Mouse (Mus musculus) olfactory bulb, adult 2 months (tissue): Measurements from ENCODE around the gene Slc25a36. TPM values are rescaled to one million over a fixed set of nuclear protein-coding genes. Genes with fewer than 3 reads are reported as not detected.

Experiments
- H3K27ac ChIP-seq: fragments of 200-500 bp; 2 replicates; pipeline ENCODE4 v1.5.1; 2012; ENCODE audit warnings: low read depth, low read length; ENCODE audit not compliant: insufficient read depth
- H3K4me1 ChIP-seq: fragments of 200-500 bp; 2 replicates; pipeline ENCODE4 v1.6.1; 2012; ENCODE audit warnings: low read length; ENCODE audit not compliant: control insufficient read depth, insufficient read depth
- H3K4me3 ChIP-seq: fragments of 200-500 bp; 2 replicates; pipeline ENCODE4 v1.5.1; 2012; ENCODE audit warnings: mild to moderate bottlenecking, low read depth, low read length, moderate library complexity; ENCODE audit not compliant: insufficient read depth
- CTCF ChIP-seq: fragments of 200-500 bp; IDR thresholded peaks from 2 replicates; pipeline ENCODE4 v1.5.1; 2012; ENCODE audit warnings: low read depth, mild to moderate bottlenecking, low read length, moderate library complexity; ENCODE audit not compliant: insufficient read depth
- POLR2A ChIP-seq: fragments of 200-500 bp; IDR thresholded peaks from 2 replicates; pipeline ENCODE4 v1.6.1; 2012; ENCODE audit warnings: mild to moderate bottlenecking, low read depth, low read length, moderate library complexity; ENCODE audit not compliant: insufficient read depth
- WGBS: fragments of 180-500 bp; shearing (Covaris S2); methylation state at CpG from one replicate; pipeline ENCODE4 v1.1.7; 2018; 5-methylcytosine and 5-hydroxymethylcytosine counted together
- polyA plus RNA-seq: library from polyadenylated mRNA; stranded (reverse); fragments of >200 nt; gene quantifications from 2 replicates; pipeline ENCODE4 v1.2.4, GENCODE M21; 2012; ENCODE audit warnings: low replicate concordance; ENCODE audit not compliant: missing spikeins, insufficient read depth, insufficient read length

Gene Slc25a36
- polyA plus RNA-seq, 1 experiment = not detected

DNA sequence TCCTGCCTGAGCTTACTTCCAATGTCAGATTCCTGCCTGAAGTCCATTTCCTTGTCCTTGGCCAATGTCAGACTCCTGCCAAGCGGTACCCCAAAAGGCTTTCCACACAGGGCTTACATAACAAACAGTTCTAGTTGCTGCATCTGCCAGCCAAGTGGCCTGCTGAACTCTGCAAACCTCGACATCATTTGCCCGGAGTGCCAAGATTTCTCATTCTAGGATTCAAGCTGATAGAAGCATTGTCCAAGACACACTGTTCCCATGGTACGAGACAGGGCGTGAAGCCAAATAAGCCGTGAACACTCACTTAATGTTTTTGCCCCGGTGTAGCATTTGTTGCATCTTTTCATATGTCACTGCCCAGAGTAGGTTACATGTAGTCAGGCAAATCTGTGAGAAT, 74.3 kb downstream of the Slc25a36 start:
- Histone ChIP-seq H3K4me1 (peaks cover 11% of the 10 kb centered on the region), H3K27ac (no peak overlapping the region), H3K4me3 (no peak overlapping the region)
- WGBS = 64% methylated on average over 7 of the region's 7 CpGs
- no peak for TF ChIP-seq CTCF
- no peak for TF ChIP-seq POLR2A

DNA sequence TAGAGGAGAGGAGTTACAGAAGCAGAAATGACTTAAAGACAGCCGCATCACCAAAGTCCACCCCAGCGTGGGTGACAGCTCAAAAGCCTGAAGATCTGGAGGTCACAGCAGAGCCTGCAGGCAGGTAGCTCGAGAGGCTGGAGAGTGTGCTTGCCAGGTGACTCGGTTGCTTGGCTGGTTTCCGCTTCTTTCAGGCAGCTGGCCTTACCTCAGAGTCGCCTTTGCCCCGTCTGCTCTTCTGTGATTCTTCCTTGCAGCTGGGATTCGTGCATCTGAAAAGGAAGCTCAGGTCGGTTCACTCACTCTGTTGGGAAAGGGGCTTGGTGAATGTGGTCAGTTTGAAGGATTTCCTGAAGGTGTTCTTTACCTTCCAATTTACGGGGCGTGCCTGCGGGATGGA, 83.6 kb downstream of the Slc25a36 start:
- WGBS = 83% methylated on average over 12 of the region's 12 CpGs
- H3K4me1 ChIP-seq = no peaks in the 10 kb centered on the region
- H3K27ac ChIP-seq = no peak overlapping the region
- H3K4me3 ChIP-seq = no peak overlapping the region
- TF ChIP-seq POLR2A (no peak), CTCF (no peak)

DNA sequence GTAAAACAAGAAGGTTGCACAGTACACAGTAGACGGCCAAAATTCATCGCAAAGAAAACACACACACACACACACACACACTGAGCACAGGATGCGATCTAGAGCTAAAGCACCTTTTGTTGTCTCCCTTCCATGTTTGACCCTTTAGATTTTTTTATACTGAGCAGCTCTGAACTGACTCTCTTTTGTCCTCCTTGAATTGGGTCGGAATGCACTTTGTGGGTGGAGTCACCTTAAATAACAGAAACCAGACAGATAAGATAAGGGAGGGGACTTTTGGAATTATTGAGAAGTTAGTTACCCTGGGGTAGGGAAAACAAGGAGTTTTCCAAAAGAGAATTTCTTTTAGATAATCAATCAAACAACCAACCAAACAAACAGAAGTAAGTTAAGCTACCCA, 85.0 kb downstream of the Slc25a36 start:
- 90% methylated on average over 4 of the region's 4 CpGs for WGBS
- Histone ChIP-seq H3K4me3 (no peak overlapping the region), H3K27ac (no peak overlapping the region), H3K4me1 (no peaks in the 10 kb centered on the region)
- TF ChIP-seq CTCF (no peak), POLR2A (no peak)

Other genes starting within 250 kb of the Slc25a36 start
- not detected in 2 replicates for gene Pxylp1, start 218.5 kb downstream of the Slc25a36 start, polyA plus RNA-seq
- not detected in 2 replicates for gene Spsb4, start 92.3 kb downstream of the Slc25a36 start, polyA plus RNA-seq